Mouse (Mus musculus) MEL (cell line): Measurements from ENCODE around the gene Ppbp. TPM values are rescaled to one million over a fixed set of nuclear protein-coding genes. Genes with fewer than 3 reads are reported as not detected.
"Not testable (repeated sequence)": the region's sequence is repeated elsewhere in the genome, so short reads cannot be mapped to it uniquely, and the experiment has no call there.

Source experiments
- DNase-seq: peaks from one replicate; pipeline ENCODE4 v3.0.0; 2011; ENCODE audit warnings: low read depth, low spot score
- H3K27ac ChIP-seq: 2 replicates; pipeline ENCODE4 v1.5.1; 2012; ENCODE audit warnings: low read depth, mild to moderate bottlenecking, control low read depth, low read length, moderate library complexity; ENCODE audit not compliant: control insufficient read depth
- H3K27me3 ChIP-seq, 2 experiments: fragments of 150-350 bp in 1 of 2; sonication (generic) in 1 of 2; 2 replicates each; pipeline ENCODE4 v1.6.1; 2012; ENCODE audit warnings: low read length in 2 of 2, mild to moderate bottlenecking in 2 of 2, improper control_type of control experiment in 1 of 2, moderate library complexity in 1 of 2; ENCODE audit not compliant: insufficient read depth in 2 of 2, control insufficient read depth in 1 of 2
- H3K36me3 ChIP-seq, 2 experiments: 2 replicates each; pipeline ENCODE4 v1.6.1; 2012 to 2014; ENCODE audit warnings: low read length in 2 of 2, improper control_type of control experiment in 1 of 2, inconsistent platforms in 1 of 2, mild to moderate bottlenecking in 1 of 2; ENCODE audit not compliant: insufficient read depth in 2 of 2, control insufficient read depth in 1 of 2
- H3K4me1 ChIP-seq, 2 experiments: fragments of 150-350 bp in 1 of 2; sonication (generic) in 1 of 2; 2 replicates each; pipeline ENCODE4 v1.6.1; 2012; ENCODE audit warnings: low read length in 2 of 2, improper control_type of control experiment in 1 of 2, mild to moderate bottlenecking in 1 of 2; ENCODE audit not compliant: insufficient read depth in 2 of 2, control insufficient read depth in 1 of 2
- H3K4me3 ChIP-seq, 2 experiments: fragments of 150-350 bp in 1 of 2; sonication (generic) in 1 of 2; 2 replicates each; pipeline ENCODE4 v1.5.1; 2012; ENCODE audit warnings: low read depth in 2 of 2, low read length in 2 of 2, mild to moderate bottlenecking in 2 of 2, moderate library complexity in 2 of 2, control low read depth in 1 of 2, improper control_type of control experiment in 1 of 2; ENCODE audit not compliant: control insufficient read depth in 1 of 2, insufficient read depth in 1 of 2
- H3K79me2 ChIP-seq: 2 replicates; pipeline ENCODE4 v1.6.1; 2012; ENCODE audit warnings: mild to moderate bottlenecking, low read length, moderate library complexity; ENCODE audit not compliant: control insufficient read depth, poor library complexity, insufficient read depth
- H3K9ac ChIP-seq: 2 replicates; pipeline ENCODE4 v1.6.1; 2012; ENCODE audit warnings: low read depth, mild to moderate bottlenecking, control low read depth, low read length, moderate library complexity; ENCODE audit not compliant: control insufficient read depth, poor library complexity, severe bottlenecking
- H3K9me3 ChIP-seq: fragments of 150-350 bp; sonication (generic); replicated peaks from 2 replicates; pipeline ENCODE4 v1.6.1; 2012; ENCODE audit warnings: mild to moderate bottlenecking, low read length, improper control_type of control experiment, moderate library complexity; ENCODE audit not compliant: insufficient read depth
- CHD2 ChIP-seq: IDR thresholded peaks from 2 replicates; pipeline ENCODE4 v1.6.1; 2011; ENCODE audit warnings: low read length, improper control_type of control experiment
- GABPA ChIP-seq: IDR thresholded peaks from 2 replicates; pipeline ENCODE4 v1.6.1; 2012; ENCODE audit warnings: low read depth, mild to moderate bottlenecking, inconsistent platforms, low read length, improper control_type of control experiment, moderate library complexity
- HCFC1 ChIP-seq: IDR thresholded peaks from 2 replicates; pipeline ENCODE4 v1.6.1; 2012; ENCODE audit warnings: low read depth, mild to moderate bottlenecking, inconsistent platforms, low read length, improper control_type of control experiment, moderate library complexity
- KAT2A ChIP-seq: conservative IDR thresholded peaks from 2 replicates; pipeline ENCODE4 v1.6.1; 2012; ENCODE audit warnings: low read depth, low read length, improper control_type of control experiment, inconsistent platforms
- MAFK ChIP-seq: IDR thresholded peaks from 2 replicates; pipeline ENCODE4 v1.6.1; 2011; ENCODE audit warnings: low read depth, mild to moderate bottlenecking, low read length, improper control_type of control experiment, borderline replicate concordance
- MAX ChIP-seq: IDR thresholded peaks from 2 replicates; pipeline ENCODE4 v1.6.1; 2011; ENCODE audit warnings: low read length, improper control_type of control experiment
- NELFE ChIP-seq: IDR thresholded peaks from 2 replicates; pipeline ENCODE4 v1.6.1; 2011; ENCODE audit warnings: low read depth, low read length, improper control_type of control experiment
- NRF1 ChIP-seq: IDR thresholded peaks from 2 replicates; pipeline ENCODE4 v1.6.1; 2014; ENCODE audit warnings: low read depth, mild to moderate bottlenecking, inconsistent platforms, low read length, improper control_type of control experiment, moderate library complexity; ENCODE audit not compliant: poor library complexity, insufficient read depth, severe bottlenecking
- POLR2A ChIP-seq, 2 experiments: IDR thresholded peaks; 2 replicates each; pipeline ENCODE4 v1.6.1; 2011 to 2012; ENCODE audit warnings: low read length in 2 of 2, mild to moderate bottlenecking in 2 of 2, control low read depth in 1 of 2, improper control_type of control experiment in 1 of 2, low read depth in 1 of 2, moderate library complexity in 1 of 2; ENCODE audit not compliant: control insufficient read depth in 1 of 2, insufficient read depth in 1 of 2, poor library complexity in 1 of 2
- RAD21 ChIP-seq: IDR thresholded peaks from 2 replicates; pipeline ENCODE4 v1.6.1; 2011; ENCODE audit warnings: mild to moderate bottlenecking, low read depth, low read length, improper control_type of control experiment
- SIN3A ChIP-seq: IDR thresholded peaks from 2 replicates; pipeline ENCODE4 v1.6.1; 2012; ENCODE audit warnings: low read length, improper control_type of control experiment, inconsistent platforms
- TBP ChIP-seq: IDR thresholded peaks from 2 replicates; pipeline ENCODE4 v1.8.0; 2011; ENCODE audit warnings: low read depth, low read length, improper control_type of control experiment
- TCF12 ChIP-seq: IDR thresholded peaks from 2 replicates; pipeline ENCODE4 v1.6.1; 2014; ENCODE audit warnings: low read depth, mild to moderate bottlenecking, inconsistent platforms, low read length, improper control_type of control experiment, moderate library complexity
- USF1 ChIP-seq: IDR thresholded peaks from 2 replicates; pipeline ENCODE4 v1.6.1; 2014; ENCODE audit warnings: low read depth, mild to moderate bottlenecking, inconsistent platforms, low read length, improper control_type of control experiment, moderate library complexity
- USF2 ChIP-seq, 2 experiments: IDR thresholded peaks; 2 replicates each; pipeline ENCODE4 v1.6.1; 2011 to 2012; ENCODE audit warnings: improper control_type of control experiment in 2 of 2, low read length in 2 of 2, borderline replicate concordance in 1 of 2, inconsistent platforms in 1 of 2, low read depth in 1 of 2, mild to moderate bottlenecking in 1 of 2; ENCODE audit not compliant: insufficient read depth in 1 of 2
- ZC3H11A ChIP-seq: IDR thresholded peaks from 2 replicates; pipeline ENCODE4 v1.6.1; 2012; ENCODE audit warnings: low read depth, mild to moderate bottlenecking, inconsistent platforms, low read length, improper control_type of control experiment
- ZKSCAN1 ChIP-seq: IDR thresholded peaks from 2 replicates; pipeline ENCODE4 v1.6.1; 2012; ENCODE audit warnings: low read depth, mild to moderate bottlenecking, inconsistent platforms, low read length, improper control_type of control experiment, moderate library complexity
- polyA plus RNA-seq, 2 experiments: library from polyadenylated mRNA; stranded (reverse) in 1 of 2; unstranded in 1 of 2; fragments of >175 nt in 1 of 2; fragments of >200 nt in 1 of 2; gene quantifications; 2 replicates each; pipeline versions ENCODE4 v1.2.1 to v1.2.4; 2012; ENCODE audit warnings: low replicate concordance in 2 of 2, low read depth in 1 of 2; ENCODE audit not compliant: insufficient read length in 2 of 2, insufficient read depth in 1 of 2, missing spikeins in 1 of 2
- total RNA-seq: library from RNA; depleted of rRNA; stranded (reverse); fragments of 300-350 nt; gene quantifications from 2 replicates; pipeline ENCODE4 v1.2.3, GENCODE M21; 2012

The Ppbp gene
- total and polyA plus RNA-seq, 3 experiments, result 0.12 TPM; not detected in 2

DNA sequence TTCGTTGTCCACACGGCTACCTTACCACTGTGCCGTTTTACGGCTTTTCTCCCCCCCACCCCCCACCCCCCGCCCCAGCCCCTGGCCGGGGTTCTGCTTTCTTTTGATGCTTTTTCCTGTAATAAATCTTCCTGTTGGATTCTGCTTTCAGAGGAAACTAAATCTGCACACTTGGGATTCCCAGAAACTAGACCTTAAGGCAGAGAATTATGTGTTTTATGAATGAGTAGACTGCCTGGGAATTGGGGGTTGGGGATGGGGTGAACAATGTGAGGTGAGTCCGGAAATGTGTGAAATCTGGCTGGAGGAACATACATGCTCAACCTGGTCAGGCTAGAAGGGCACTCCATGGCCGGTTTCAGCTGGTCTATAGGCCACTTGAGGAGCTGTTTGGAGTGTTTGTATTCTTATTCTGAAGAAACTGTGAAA, 21.8 kb downstream of the Ppbp start:
- Histone ChIP-seq H3K27me3 (no peaks in the 10 kb centered on the region; a peak in 2 of 4 replicates), H3K79me2 (no peaks in the 10 kb centered on the region), H3K4me3 (no peak overlapping the region), H3K9ac (no peak overlapping the region), H3K4me1 (no peaks in the 10 kb centered on the region), H3K9me3 (no peaks in the 10 kb centered on the region), H3K27ac (no peak overlapping the region), H3K36me3 (no peaks in the 10 kb centered on the region)
- TF ChIP-seq RAD21, result no peak
- no peak for TF ChIP-seq NRF1
- no peak for TF ChIP-seq USF1
- TF ChIP-seq TBP, result no peak
- no peak for DNase-seq

DNA sequence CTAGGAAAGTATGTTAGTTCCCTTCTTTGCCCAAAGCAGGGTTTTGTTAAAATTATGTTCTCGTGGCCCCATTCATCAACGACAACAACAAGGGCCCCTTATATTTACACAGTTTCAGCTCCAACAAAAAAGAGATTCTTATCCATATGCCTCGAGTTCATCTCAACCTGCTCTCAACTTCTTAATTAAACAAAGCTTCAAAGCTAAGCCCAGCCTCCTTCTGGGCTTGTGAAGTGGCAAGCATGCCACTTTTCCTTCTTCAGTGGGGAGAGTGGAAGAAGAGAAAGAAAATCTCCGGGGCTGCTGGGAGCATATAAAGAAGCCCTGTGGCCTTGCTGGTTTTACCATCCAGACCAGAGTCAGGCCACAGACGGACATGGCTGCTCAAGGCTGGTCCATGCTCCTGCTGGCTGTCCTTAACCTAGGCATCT, 25.9 kb downstream of the Ppbp start, which contains the start of gene Cxcl15:
Gene Cxcl15 (plus strand): TSS at position 340 of the 431 bp plus-strand sequence.
- peaks cover 2 to 4% of the 10 kb centered on the region in 2 experiments; a peak in 1 of 4 replicates for H3K27me3 ChIP-seq
- no peak within 1 kb of the TSS for H3K27ac ChIP-seq
- H3K36me3 ChIP-seq, result no peaks in the 10 kb centered on the region
- no peaks in the 10 kb centered on the region for H3K79me2 ChIP-seq
- H3K9ac ChIP-seq, result no peak within 1 kb of the TSS
- DNase-seq, result no peak
- no peaks in the 10 kb centered on the region for H3K9me3 ChIP-seq
- TF ChIP-seq MAX (no peak), TCF12 (no peak), USF2 (IDR thresholded peaks at IDR 0.05; ENCODE audit: borderline replicate concordance in 1 of 2, insufficient read depth in 1 of 2, low read depth in 1 of 2, low read length in 2 of 2) (no peak), SIN3A (no peak), POLR2A (IDR thresholded peaks at IDR 0.05; ENCODE audit: control insufficient read depth in 1 of 2, insufficient read depth in 1 of 2, low read depth in 1 of 2, low read length in 2 of 2, poor library complexity in 1 of 2) (no peak), MAFK (no peak), ZKSCAN1 (no peak), NELFE (no peak), GABPA (no peak), CHD2 (no peak), KAT2A (no peak), TBP (no peak), ZC3H11A (no peak), HCFC1 (no peak)
- TF ChIP-seq, all 39 proteins: peak for 0
- Histone ChIP-seq H3K4me3 (no peak within 1 kb of the TSS), H3K4me1 (no peaks in the 10 kb centered on the region)

DNA sequence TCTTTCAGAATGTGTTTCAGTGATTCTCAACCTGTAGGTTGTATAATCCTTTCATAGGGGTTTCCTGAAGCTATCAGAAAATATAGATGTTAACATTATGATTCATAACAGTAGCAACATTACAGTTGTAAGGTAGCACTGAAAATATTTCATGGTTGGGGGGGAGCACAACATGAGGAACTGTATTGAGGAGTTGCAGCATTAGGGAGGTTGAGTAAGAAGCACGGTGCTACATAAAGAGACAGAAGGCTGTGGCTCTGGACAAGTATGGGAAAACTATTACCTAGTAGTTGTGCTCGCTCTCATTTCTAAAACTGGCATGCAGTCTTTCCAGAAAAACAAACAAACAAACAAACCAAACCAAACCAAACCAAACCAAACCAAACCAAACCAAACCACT, 27.1 kb downstream of the Ppbp start:
- not testable (repeated sequence) for H3K9me3 ChIP-seq, H3K36me3 ChIP-seq, H3K4me1 ChIP-seq, H3K4me3 ChIP-seq, H3K9ac ChIP-seq, H3K79me2 ChIP-seq, DNase-seq, H3K27ac ChIP-seq, H3K27me3 ChIP-seq
